Mouse (Mus musculus) bone marrow macrophage, adult 2 months (primary cell): ENCODE measurements around the gene Enah.

Source experiments
- CTCF ChIP-seq: IDR thresholded peaks from 2 replicates; pipeline ENCODE4 v1.5.1; 2012; ENCODE audit warnings: low read depth, mild to moderate bottlenecking, low read length, moderate library complexity
- POLR2A ChIP-seq: IDR thresholded peaks from 2 replicates; pipeline ENCODE4 v1.6.1; 2012; ENCODE audit warnings: mild to moderate bottlenecking, low read depth, low read length, borderline replicate concordance

DNA sequence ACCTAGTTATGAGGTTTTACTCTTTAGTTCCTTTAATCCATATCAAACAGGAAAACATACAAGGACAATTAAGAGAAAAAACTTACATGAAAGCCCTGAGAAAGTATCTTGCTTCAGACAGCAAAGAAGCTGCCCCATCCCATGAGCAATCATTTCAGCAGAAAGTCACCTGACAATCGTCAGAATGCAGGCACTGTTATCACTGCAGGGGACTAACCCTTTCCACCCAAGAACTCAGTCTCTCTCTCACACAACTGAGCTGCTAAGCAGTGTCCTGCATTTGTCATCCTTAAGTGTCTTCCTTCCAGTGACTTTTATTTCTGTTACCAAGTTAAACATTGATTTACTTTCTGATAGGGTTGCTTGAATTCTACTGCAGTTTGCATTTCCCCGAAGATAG is 82.7 kb downstream of the Enah start:
- TF ChIP-seq CTCF: no peak
- TF ChIP-seq POLR2A: no peak
